ENCODE assay signal across 8 mouse cellular contexts in genomic region chr17:57166800-57167791, GRCm38 (mm10). TPM values are rescaled to one million over a fixed set of nuclear protein-coding genes. Genes with fewer than 3 reads are reported as not detected.
DNase-seq lines count a peak whose midpoint lies in the region; ATAC-seq and TF ChIP-seq lines count a peak whose summit lies in the region.

No protein-coding gene starts in this region.

- TF ChIP-seq POLR2A in cortical plate, adult 2 months (IDR thresholded peaks at IDR 0.05; ENCODE audit: extremely low read depth, insufficient read depth, low read length) = no peak

- H3K27ac ChIP-seq in cortical plate, adult 2 months (ENCODE audit: insufficient read depth, low read length) = no peak overlapping the region

- peak; percentile 95 for DNase-seq in gastrocnemius, postnatal 10 days
- peak; percentile 85 for DNase-seq in induced T-regulatory cell, adult 2 months (ENCODE audit: low read depth)
- DNase-seq in left cerebral cortex, adult 8-10 months (ENCODE audit: low spot score in 2 of 2) = peak; percentile 41 to 90
- DNase-seq in right cerebral cortex, postnatal 25 days = peak; percentile 77
- DNase-seq in urinary bladder, postnatal 36 days (ENCODE audit: low spot score in 2 of 2) = peak; percentile 81 to 87

- ATAC-seq in activated CD4-positive, CD25-positive, alpha-beta regulatory T cell, adult 4 months = peak; percentile 52
- peak; percentile 70 for ATAC-seq in megakaryocyte-erythroid progenitor cell, adult 5-6 weeks (replicated peaks; ENCODE audit: low FRiP score, low TSS enrichment, poor library complexity, severe bottlenecking)

- peak; percentile 80 for TF ChIP-seq CTCF in cortical plate, adult 2 months (IDR thresholded peaks at IDR 0.05; ENCODE audit: extremely low read depth, insufficient read depth, low read length)

- H3K4me1 ChIP-seq in cortical plate, adult 2 months (ENCODE audit: control insufficient read depth, insufficient read depth, low read length) = no peaks in the 10 kb centered on the region

- no peak overlapping the region for H3K4me3 ChIP-seq in cortical plate, adult 2 months (ENCODE audit: insufficient read depth, low read length)

RNA-seq across cellular contexts. Expression of gene Cd70, which starts 17.5 kb away (rescaled TPM):
- 1 to 10 TPM; 1.1 to 2.1 TPM for polyA plus RNA-seq in activated CD4-positive, CD25-positive, alpha-beta regulatory T cell, adult 4 months (2017; shearing (Covaris generic))
- polyA plus RNA-seq in cortical plate, adult 2 months (2012; rRNA removed) = 0.25 and 0.29 TPM in 2 replicates
- total RNA-seq in gastrocnemius, postnatal 10 days (2021) = not detected
- total RNA-seq in left cerebral cortex, adult 8-10 months (2022) = under 1 TPM in 1 of 4 experiments, not detected in 3; 0.55 TPM
- not detected in 2 replicates for total RNA-seq in megakaryocyte-erythroid progenitor cell, adult 5-6 weeks (2014; fragmentation: Nextera tagmentation)
- total RNA-seq in megakaryocyte-erythroid progenitor cell, adult 5-6 weeks (2017) = not detected in 2 replicates

RNA-seq across cellular contexts. Expression of gene Tnfsf14, which starts 26.9 kb away (rescaled TPM):
- 10 to 100 TPM in 1 of 2 experiments, 1 to 10 TPM in 1; 7.9 to 12.8 TPM for polyA plus RNA-seq in activated CD4-positive, CD25-positive, alpha-beta regulatory T cell, adult 4 months (2017; shearing (Covaris generic))
- polyA plus RNA-seq in cortical plate, adult 2 months (2012; rRNA removed) = 0.08 TPM in 1 of 2 replicates, not detected in the other
- total RNA-seq in gastrocnemius, postnatal 10 days (2021) = under 1 TPM in 1 of 2 experiments, not detected in 1; 0.14 TPM
- not detected for total RNA-seq in left cerebral cortex, adult 8-10 months (2022)
- 1.0 and 1.2 TPM in 2 replicates for total RNA-seq in megakaryocyte-erythroid progenitor cell, adult 5-6 weeks (2014; fragmentation: Nextera tagmentation)
- 0.99 and 1.6 TPM in 2 replicates for total RNA-seq in megakaryocyte-erythroid progenitor cell, adult 5-6 weeks (2017)
